Mouse (Mus musculus) gastrocnemius, adult 18-20 months (tissue): ENCODE measurements at regions not wholly inside any gene's neighbourhood (a gene's known extent, or its start where the extent isn't known, plus 50 kb on each side); places are given as distances from the start of the nearest gene placed in this dataset.
"Not testable (repeated sequence)": the region's sequence is repeated elsewhere in the genome, so short reads cannot be mapped to it uniquely, and the experiment has no call there.

Experiments
- DNase-seq: peaks from one replicate; pipeline ENCODE4 v3.0.0; 2021; ENCODE audit warnings: low spot score

DNA sequence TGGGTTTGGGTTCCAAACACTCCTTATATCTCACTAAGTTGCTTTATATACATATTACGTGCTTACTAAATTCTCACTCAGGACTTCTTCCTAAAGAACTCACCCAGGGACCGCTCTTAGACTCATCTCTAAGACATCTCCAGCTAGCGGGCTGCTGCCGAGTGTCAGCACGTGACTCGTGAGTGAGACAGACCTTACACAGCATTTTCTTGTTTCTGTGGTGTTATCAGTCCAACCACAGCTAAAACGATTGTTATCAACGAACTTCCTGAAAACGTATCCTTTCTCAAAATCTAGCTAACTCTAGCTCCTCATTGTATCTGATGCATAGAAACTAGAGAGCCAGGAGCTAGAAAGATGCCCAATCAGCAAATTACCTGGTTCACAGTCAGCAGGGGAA, 168.7 kb upstream of the Mon1b start:
- DNase-seq = no peak

DNA sequence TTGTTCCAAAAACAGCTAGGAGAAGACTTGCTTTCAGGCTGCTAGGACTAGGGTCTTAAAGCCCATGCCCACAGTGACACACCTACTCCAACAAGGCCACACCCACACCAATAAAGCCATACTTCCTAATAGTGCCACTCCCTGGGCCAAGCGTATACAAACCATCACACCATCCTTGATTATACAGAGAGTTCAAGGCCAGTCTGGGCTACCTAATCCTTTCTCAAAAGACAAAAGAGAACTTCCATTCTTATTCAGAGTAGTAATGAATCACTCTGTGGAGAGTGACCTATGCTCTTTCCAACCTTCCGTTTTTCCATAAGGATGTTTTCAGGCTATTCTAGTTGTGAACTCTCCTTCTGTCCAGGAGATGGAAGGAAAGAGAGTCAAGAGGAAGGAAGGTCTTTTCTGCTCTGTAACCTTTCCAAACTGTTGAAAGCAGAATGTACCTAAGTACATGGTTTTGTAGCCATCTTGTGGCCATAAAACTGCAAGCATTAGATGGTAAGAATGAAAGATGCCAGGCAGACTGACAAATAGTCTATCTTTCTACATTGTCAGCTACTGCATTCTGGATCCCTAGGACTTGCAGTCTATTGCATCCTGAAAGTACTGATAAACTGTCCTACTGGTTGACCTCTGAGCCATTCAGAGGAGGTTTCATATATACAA, 145.8 kb upstream of the Mon1b start:
- no peak for DNase-seq

DNA sequence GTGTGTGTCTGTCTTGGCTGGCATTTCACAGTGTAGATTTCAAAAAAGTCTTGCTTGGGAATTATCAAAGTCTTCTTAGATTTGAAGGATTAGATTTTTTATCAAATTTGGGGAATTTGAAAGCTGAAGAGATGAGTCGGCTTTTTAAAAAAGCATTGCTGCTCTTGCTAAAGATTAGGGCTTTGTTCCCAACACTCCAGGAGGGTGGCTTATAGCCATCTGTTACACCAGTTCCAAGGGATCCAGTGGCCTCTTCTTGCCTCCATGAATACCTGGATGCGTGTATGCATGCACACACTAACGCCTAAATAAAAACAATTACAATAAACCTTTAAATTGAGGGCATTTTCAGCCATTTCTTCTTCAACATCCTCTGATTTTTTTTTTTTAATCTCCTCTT, 144.5 kb upstream of the Mon1b start:
- DNase-seq = no peak

DNA sequence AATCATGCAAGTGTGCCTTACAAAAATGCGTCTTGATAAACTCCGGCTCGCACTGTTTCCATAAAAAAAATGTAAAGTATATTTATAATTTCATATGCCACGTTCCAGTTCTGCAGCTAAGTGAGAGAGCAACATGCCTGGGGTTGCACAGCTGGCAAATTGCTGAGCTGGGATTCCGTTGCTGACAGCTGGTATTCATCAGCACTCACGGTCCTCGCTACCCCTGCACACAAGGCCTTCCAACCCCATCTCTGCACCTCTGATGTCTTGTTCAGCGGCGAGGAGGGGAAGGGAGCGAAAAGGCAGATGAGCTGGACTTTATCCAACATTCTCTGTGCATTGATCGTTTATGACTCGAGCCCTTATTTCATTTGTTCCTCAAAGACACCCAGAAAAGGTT, 138.5 kb upstream of the Mon1b start:
- no peak for DNase-seq

DNA sequence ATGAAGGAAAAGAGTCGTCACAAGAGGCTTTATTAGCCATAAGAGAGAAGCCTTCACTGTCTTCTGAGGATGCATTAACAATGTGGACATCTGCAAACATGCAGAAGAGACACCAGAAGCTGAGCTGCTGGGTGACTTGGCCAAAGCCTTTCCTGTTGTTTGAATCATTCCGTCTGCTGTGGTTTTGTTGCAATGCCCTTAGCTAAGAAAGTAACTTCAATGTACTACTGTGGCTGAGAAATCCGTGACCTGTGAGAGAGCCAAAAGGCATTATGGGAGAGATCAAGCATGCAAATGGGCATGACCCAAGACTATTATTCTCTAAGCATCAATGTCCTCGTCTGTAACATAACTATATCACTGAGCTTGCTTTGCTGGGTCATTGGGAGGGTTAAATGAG, 132.7 kb upstream of the Mon1b start:
- no peak for DNase-seq

DNA sequence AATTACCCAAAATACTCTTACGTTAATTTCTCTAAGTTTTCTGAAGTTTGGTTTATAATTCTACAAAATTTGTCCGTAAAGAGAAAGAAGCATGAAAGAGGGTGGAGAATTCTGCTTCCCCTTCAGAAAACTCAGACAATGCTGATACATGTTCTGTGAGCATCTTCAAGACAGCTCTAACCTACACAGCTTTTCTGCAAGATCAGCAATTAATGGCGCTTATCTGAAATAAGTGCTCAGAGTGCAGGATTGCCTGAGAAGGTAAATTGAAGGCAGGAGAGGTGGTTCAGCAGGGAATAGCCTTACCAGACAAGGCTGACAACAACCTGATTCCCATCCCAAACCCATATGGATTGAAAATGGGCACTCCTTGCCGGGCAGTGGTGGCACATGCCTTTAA, 122.5 kb upstream of the Mon1b start:
- DNase-seq = no peak

DNA sequence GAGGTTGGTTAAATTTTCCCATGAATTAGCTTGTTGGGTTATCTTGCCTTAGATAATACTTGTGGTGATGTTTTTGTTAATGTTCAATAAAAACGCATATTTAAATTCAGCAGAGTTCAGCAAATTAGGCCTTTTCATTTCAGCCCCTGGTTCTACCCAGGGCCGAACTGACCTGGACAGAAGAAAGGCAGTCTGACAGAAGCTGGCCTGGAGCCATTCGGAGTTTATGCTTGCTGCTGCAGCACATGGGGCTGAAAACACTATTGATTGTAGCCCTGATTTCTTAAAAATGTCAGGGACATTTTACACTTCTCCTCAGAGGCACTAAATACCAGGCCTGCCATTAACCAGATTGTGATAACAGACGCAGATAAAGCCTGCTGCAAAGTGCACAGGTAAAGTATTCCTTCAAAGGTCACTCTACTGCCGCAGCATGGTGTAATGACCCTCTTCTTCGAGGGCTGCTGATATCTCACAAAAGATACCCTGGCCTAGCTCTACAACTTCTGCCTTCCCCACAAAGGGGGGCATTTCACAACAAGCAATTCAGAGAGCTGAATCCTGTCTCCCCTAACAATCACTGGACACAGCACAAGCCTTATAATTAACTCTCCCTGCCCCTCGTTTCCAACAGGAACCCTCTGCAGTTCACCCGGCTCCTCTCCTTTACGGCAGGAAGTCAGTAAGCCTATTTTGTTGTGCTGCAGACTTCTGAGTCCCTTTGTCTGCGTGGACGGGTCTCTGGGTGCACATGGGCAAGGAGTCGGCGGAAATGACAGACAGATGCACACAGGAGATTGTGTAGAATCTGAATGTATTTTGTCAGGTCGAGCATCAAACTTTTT, 121.3 kb upstream of the Mon1b start:
- no peak for DNase-seq

DNA sequence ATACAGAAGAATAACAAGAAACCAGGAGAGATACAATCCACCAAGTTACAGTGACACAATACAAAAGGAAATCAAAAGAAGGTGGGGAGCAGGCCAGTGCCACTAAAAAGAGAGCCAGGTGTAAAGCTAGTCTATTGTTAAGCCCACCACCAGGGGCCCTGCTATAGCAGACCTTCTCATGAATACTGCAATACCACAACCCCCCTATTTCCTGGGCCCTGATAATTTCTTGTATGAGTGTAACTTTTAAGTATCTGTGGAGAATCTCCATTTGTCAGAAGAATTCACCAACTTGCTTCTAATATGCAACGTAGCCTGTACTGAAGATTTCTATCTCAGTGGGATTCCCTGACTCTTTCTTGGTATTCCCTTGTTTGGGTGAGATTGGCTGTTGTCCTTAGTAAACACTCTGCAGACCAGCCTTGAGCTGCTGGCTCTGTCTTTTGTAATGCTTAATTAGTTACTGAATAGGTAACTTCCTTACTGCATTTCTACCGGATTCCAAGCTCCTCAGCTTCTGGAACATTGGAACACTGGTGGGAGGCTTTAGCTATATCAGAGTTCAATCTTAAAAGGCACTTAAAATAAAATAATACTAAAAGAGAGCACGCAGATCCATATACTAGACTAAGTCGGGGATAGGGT, 120.5 kb upstream of the Mon1b start:
- DNase-seq = not testable (repeated sequence)

DNA sequence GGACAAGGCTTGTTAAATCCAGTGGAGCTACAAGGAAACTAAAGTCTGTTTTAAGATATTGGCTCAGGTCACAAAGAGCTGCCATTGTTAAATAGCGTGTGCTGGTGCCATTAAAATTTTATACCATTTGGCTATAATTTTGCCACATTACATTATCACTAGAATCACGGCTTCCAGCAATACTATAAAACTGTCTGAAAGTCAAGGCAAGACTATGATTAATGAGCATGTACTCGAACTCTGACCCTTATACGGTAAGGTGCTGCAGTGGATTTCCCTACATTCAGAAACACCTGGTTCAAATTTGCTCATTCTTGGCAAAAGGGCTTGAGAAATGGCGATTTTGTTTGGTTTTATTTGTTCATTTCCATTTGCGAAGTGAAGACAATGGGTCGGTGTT, 119.2 kb upstream of the Mon1b start:
- DNase-seq = no peak

DNA sequence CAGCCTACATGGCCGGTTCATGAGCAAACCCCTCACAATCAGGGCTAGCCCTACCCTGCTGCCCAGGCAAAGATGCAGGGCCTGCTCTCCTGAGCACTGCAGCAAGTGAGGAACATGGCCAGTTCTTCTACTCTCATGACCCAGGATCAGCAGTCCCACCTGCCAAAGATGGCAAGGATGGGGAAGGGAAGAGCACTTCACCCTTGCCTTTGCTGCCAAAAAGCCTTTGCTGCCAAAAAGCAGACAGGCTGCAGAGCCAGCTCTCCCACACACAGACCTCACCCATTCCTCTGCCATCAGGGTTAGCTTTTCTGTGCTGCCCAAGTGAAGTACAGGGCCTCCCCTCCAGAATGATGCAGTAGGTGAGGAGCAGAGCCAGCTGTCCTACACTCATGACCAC, 117.5 kb upstream of the Mon1b start:
- DNase-seq = no peak

DNA sequence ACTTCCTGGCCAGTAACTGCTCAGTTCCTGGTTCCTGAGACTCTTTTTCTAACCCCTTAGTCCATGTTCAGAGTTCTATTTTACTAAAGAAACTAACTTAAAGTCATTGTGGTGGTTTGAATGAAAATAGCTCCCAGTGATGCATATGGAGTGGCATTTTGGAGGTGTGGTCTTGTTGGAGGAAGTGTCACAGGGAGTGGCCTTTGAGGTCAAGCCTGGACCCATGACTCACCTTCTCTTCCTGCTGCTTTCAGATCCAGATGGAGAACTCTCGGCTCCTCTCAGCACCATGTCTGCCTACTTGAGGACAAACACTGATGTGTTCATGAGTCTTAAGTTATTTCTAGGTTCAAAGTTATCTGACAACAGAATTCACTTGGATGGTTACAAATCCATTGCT, 111.8 kb upstream of the Mon1b start:
- no peak for DNase-seq

DNA sequence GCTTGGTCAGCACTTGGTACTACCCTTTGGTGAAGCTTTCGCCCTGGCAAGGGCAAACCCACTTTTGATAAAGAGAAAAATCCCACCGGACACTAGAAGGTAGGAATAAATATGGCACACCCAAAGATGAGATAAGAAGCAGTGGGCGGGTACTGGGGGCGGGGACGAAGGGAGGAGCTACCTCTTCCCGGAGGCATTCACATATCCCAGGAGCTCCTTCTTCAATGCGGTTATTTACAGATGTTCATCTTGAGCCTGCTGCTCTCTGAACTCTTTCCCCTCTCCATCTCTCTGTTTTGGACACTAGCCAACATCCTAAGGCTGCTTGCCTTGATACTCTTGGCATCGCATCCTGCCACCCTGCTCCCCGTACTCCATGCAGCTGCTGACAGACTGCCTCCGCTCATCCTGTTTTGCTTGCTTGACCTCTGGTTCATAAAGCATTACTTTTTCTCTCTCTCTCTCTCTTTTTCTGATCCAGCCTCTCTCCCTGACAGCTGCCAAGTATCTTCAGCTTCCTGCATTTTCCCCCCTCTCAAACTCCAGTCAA, 104.2 kb upstream of the Mon1b start:
- DNase-seq = no peak

DNA sequence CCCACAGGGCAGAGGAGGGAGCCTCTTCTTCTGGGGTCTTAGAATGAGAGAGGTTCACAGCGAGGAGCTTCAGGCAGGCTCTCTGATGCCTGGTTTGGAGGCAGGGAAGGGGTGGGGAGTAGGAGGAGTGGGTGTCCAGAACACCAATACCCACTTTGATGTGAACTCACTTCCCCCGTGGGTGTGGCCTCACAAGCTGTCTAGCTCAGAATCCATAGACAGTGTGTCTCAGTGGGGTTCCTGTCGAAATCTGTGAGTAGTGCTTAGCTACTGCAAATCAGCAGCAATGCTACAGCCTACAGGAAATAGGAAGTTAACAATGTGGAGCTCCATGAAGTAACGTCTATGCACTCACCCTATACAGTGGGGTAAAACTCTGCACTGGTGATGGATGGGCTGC, 102.5 kb upstream of the Mon1b start:
- no peak for DNase-seq

DNA sequence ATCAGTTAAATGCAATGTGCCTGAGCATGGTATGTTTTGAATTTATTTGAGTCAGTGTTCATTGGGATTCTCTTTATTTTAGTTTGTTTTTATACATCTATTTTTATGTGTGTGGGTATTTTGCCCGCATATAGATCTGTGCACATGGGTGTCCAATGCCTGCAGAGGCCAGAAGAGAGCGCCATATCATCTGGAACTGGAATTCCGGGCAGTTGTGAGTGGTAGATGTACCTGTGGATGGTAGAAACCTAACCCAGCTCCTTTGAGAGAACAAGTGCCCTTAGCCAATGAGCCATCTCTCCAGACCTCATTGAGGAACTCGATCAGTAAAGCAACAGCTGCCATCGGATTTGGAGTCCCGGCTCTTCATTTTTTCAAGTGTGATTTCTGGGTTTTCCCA, 94.0 kb upstream of the Mon1b start:
- no peak for DNase-seq

DNA sequence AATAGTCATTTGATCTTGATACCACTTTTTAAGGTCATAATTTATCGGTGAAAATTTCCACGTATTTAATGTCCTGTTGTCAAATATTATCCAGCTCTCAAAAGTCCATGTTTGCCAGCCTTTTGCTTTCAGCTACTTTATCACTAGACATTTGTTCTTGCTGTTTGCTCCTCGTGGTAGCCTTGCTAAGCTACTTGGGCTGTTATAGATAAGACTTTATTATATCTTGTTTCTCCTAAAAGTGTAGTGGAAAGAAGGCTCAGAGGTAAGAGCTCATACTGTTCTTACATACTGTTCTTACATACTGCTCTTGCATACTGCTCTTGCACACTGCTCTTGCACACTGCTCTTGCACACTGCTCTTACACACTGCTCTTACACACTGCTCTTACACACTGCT, 93.3 kb upstream of the Mon1b start:
- DNase-seq = no peak

DNA sequence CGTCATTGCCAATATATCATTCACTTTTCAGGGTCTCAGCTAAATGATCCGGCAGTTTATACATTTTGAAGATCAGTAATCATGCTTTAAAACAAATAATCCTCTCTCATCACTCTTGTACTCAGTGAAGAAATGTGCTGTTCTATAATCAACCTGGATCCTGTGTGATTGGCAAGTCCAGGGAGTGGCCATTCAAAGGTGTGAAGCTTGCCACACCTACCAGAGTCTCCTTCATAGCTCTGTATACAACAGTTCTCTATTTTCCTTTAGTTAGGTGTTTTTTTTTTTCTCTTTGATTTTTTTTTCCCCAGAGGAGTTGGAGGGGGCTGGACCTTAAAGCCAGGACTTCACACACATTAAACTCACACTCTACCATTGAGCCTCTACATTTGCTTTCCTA, 92.7 kb upstream of the Mon1b start:
- no peak for DNase-seq

DNA sequence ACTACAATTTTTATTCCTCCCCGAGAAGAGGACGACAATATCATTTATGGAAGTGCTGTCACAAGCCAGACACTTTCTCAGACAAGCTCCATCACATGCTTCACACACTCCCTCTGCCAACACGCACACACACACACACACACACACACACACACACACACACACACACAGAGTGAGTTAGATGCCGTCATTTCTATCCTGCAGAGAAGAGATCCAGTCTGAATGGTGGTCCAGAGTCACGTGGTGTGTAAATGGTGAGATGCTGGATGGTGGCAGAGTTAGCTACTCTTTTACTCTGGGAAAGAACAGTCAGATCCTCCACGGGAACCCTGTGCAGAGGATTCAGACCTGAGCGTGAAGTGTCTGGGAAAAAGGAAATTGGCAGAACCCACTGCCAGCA, 86.2 kb upstream of the Mon1b start:
- DNase-seq = no peak

DNA sequence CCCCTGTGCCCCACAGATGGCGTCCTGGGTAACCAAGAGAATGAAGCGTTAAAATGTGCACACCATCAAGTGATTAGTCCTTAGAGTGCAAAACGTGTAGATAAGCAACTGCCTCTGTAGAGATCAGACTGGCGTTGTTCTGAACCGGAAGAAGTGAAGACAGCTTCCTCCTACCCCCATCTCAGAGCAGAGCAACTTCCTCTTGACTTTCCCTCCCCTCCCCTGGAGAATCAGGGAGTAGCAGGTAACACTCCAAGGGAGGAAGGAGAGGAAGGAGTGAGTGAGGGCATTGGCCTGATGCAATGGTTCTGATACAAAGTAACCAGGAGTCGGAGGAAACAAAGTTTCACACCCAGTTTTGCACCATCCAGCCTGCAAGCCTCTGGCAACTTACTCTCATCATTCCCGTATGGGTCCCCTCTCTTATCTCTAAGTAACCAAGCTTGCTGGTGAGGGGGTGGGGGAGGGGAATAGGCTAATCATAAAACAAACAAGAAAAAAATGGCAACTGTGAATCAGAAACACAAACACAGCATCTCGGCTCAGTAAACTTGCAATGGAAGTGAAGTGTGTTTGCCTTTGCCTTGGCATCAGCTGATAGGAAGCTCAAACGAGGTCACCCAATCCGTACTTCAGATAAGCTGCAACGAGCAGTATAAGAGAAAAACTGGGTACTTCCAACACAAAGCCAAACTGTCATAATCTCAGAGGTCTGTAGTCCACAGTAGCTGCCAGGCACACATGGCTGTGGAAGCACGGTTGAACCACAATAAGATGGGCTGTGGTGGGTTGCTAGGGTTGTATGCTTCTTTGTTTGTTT, 83.7 kb upstream of the Mon1b start:
- DNase-seq = no peak

DNA sequence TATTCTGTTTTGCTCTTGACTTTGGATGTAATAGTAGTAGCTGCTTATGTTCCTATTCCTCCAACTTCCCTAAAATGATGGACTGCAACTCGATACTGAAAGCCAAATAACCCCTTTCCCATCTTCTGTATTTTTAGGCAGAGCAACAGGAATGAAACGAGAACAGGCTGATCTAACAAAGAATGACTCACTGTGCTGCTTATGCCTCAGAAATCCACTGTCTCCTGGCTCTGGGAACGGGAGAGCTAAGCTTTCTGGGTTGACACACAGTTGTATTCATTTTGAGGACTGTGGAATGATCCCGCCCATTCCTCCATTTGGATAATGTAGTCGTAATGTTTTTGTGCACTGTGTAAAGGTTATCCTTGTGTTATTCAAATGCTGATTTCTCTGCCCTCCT, 82.6 kb upstream of the Mon1b start:
- no peak for DNase-seq

DNA sequence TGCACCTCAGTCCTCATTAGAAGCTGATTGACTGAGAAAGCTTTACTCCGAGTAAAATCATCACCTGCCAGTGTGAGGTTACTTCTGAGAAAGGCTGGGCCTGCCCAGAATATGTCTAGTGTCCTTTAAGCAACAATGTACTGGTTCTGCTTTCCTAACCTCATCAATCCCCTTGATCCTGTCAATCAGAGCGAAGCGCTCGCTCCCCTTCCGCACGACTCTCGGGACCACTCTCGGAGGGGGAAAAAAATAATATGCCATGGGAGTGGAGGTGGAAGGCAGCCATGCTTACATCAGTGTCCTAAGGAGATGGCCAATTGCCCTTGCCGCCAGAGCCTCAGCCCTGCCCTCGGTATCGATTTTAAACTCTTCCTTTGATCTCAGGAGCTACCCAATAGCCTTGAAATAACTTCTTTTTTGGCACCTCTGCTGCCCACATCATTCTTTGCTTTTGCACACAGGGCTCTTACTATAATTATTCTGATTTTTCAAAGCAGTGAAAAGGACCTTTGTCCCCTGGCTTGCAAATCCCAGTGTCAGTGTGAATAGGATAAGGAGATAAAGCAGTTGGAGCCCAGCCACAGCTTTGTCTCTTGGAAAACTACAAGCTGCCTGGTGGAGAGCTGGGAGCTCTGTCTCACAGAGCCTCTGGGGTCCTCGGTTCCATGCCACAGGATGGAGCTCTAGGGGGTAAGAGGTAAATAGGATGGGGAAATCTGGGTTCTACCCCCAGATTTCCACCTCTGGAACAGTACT, 80.5 kb upstream of the Mon1b start:
- no peak for DNase-seq

DNA sequence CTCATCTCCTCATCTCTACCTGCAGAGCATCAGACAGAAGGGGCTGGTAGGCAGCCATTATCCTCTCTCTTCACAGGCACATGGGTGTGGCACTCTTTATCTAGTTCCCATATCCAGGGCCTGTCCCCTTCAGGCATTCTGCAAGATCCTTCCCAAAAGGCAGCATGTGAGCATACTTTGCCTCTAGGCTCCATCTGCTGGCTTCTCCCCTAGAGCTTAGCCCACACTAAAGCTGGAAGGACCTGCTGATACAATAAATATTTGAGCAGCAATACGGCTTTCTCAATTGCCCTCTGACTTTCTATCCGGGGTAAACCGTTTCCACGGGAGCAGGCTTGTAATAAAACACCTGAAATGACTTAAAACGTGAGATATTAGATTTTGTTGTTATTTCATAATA, 78.4 kb upstream of the Mon1b start:
- no peak for DNase-seq
